Mouse (Mus musculus) gastrocnemius, postnatal 4 days (tissue): Measurements from ENCODE around the gene Pex7. TPM values are rescaled to one million over a fixed set of nuclear protein-coding genes. Genes with fewer than 3 reads are reported as not detected.

Experiments
- DNase-seq, 2 experiments: peaks; one replicate each; pipeline ENCODE4 v3.0.0; 2021 to 2022; ENCODE audit warnings: low spot score in 2 of 2, mixed read lengths in 2 of 2
- total RNA-seq, 2 experiments: library from RNA; stranded (reverse); gene quantifications; 2 replicates each; pipeline ENCODE4 v1.2.3; 2021

The Pex7 gene
- total RNA-seq, 2 experiments from 2014 or later = 11.5 to 12.1 TPM

- DNase-seq = no peak
Measured at GRCm38 (mm10) chr10:19815371-19815770, 92.1 kb downstream of the Pex7 start.

GRCm38 (mm10) chr10:19811436-19812172 lies 95.9 kb downstream of the Pex7 start:
- no peak for DNase-seq

DNA sequence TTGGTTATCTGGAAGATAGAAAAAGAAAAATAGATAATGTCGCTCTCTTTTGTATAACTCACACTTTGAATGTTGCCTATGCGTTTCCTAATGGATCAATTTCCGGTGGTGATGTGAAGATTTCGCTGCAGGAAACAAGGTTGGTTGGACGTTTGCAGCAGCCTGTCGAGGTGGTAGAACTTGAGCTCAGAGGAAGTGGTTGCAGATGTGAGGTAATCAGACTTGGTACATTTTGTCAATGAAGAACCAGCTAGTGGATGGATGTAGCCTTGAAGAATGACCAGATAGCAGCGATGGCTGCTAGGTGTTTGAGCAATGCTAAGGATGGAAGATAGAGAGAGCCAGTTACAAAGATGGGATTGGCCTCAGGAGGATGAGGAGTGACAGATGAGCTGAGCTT lies 102.7 kb downstream of the Pex7 start:
- no peak for DNase-seq

Other genes starting within 250 kb of the Pex7 start
- gene Il20ra, start 195.1 kb downstream of the Pex7 start, total RNA-seq = not detected
- under 1 TPM in 1 of 2 experiments, not detected in 1; 0.10 TPM for gene Slc35d3, start 56.2 kb downstream of the Pex7 start, total RNA-seq
- gene Map3k5, start 26.8 kb upstream of the Pex7 start, total RNA-seq = 1 to 10 TPM; 4.9 to 9.5 TPM
- 1 to 10 TPM; 2.2 to 2.5 TPM for gene Map7, start 240.8 kb upstream of the Pex7 start, total RNA-seq